Mouse (Mus musculus) forebrain, embryonic 14.5 days (tissue): ENCODE results near the gene Cxxc4. TPM values are rescaled to one million over a fixed set of nuclear protein-coding genes. Genes with fewer than 3 reads are reported as not detected.

ENCODE experiments used
- ATAC-seq: fragments of 200-750 bp; cut with Nextera tagmentation; 2 replicates; pipeline ENCODE4 v1.8.0; 2017; ENCODE audit warnings: mild to moderate bottlenecking, moderate library complexity
- DNase-seq: peaks from one replicate; pipeline ENCODE4 v3.0.0-alpha.2; 2015; ENCODE audit warnings: low spot score
- H3K27ac ChIP-seq: fragments of 300-500 bp; sonication (generic); 2 replicates; pipeline ENCODE4 v1.5.1; 2014; ENCODE audit warnings: low read depth, mild to moderate bottlenecking, control low read depth, low read length, moderate library complexity
- H3K27me3 ChIP-seq: fragments of 300-500 bp; sonication (generic); replicated peaks from 2 replicates; pipeline ENCODE4 v1.6.1; 2014; ENCODE audit warnings: low read length, control low read depth, mixed read lengths; ENCODE audit not compliant: control insufficient read depth, insufficient read depth
- H3K36me3 ChIP-seq: fragments of 300-500 bp; sonication (generic); 2 replicates; pipeline ENCODE4 v1.6.1; 2014; ENCODE audit warnings: low read length, control low read depth; ENCODE audit not compliant: control insufficient read depth, insufficient read depth
- H3K4me1 ChIP-seq: fragments of 300-500 bp; sonication (generic); 2 replicates; pipeline ENCODE4 v1.6.1; 2014; ENCODE audit warnings: antibody characterized with exemption, low read length, control low read depth; ENCODE audit not compliant: control insufficient read depth, insufficient read depth
- H3K4me2 ChIP-seq: fragments of 300-500 bp; sonication (generic); 2 replicates; pipeline ENCODE4 v1.6.1; 2014; ENCODE audit warnings: mild to moderate bottlenecking, control low read depth, low read length
- H3K4me3 ChIP-seq: fragments of 300-500 bp; sonication (generic); 2 replicates; pipeline ENCODE4 v1.5.1; 2014; ENCODE audit warnings: low read depth, low read length, control low read depth
- H3K9ac ChIP-seq: fragments of 300-500 bp; sonication (generic); 2 replicates; pipeline ENCODE4 v1.6.1; 2014; ENCODE audit warnings: mild to moderate bottlenecking, low read length, control low read depth, moderate library complexity
- H3K9me3 ChIP-seq: fragments of 300-500 bp; sonication (generic); replicated peaks from 2 replicates; pipeline ENCODE4 v1.6.1; 2016; ENCODE audit warnings: low read length, control low read depth, mixed read lengths; ENCODE audit not compliant: control insufficient read depth
- WGBS: fragments of 180-500 bp; shearing (Covaris S2); extraction: QIAGEN DNeasy Blood & Tissue Kit; methylation state at CpG from one replicate; pipeline ENCODE4 v1.1.7; 2014; 5-methylcytosine and 5-hydroxymethylcytosine counted together
- microRNA counts: library from miRNA; unstranded; fragments of <30 nt; microRNA quantifications from one replicate; lab custom pipeline; 2016
- microRNA-seq: library from miRNA; unstranded; fragments of <30 nt; microRNA quantifications from one replicate; pipeline ENCODE4, GENCODE M21; 2016
- polyA plus RNA-seq: library from polyadenylated mRNA; unstranded; fragments of >200 nt; fragmentation: Nextera tagmentation; extraction: Ambion mirVana; gene quantifications from 2 replicates; pipeline ENCODE4 v1.2.1, GENCODE M21; 2014

Gene Cxxc4
- polyA plus RNA-seq, 1 experiment from 2014 or later = 18.2 TPM

DNA sequence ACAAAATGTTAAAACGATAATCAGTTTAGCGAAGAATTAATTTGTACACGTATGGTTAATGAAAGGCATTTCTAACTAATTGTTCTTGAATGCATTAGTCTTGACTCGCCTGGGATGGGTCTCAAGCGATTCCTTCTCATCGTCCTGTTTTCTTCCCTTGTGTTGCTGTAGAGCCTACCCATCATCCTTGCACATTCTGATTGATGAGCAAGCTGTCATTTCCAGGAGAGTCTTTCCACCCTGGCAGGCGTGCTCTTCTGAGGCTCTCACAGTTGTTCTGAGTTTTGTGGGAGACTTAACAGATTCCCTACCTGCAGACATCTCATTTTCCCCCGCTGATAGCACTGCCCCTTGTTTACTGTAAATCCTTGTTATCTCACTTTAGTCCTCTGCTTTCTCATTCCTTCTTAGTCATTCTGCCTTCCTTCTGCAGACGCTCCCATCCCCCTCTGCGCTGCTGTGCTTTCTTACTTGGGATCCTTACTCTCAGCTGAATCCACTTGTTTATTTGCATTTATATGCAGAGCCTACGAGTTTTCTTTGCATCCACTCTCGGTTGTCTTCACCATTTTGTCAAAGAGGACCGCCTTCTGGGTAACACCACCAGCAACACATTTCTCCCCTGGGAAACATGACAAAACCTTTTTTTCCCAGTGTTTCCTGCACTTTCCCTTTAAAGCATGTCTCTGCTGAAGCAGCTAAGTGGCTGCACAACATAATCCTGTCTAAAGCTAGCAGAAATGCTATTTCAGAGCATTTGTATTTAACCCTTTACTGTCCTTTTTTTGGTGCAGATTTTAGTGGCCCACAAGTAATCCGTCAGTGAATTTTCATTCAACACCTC is 45.5 kb downstream of the Cxxc4 start:
- H3K36me3 ChIP-seq = no peaks in the 10 kb centered on the region
- peak overlapping the region; percentile 38 for H3K4me2 ChIP-seq
- H3K9me3 ChIP-seq = no peaks in the 10 kb centered on the region
- H3K4me1 ChIP-seq = peaks cover 8% of the 10 kb centered on the region; the same call in 1 of the 2 replicates
- DNase-seq (peak; percentile 70), ATAC-seq (peak; percentile 66)
- no peak overlapping the region for H3K4me3 ChIP-seq
- WGBS = 22% methylated on average over 14 of the region's 14 CpGs
- no peaks in the 10 kb centered on the region for H3K27me3 ChIP-seq
- H3K27ac ChIP-seq = no peak overlapping the region
- peak overlapping the region; percentile 25; the same call in 1 of the 2 replicates for H3K9ac ChIP-seq

DNA sequence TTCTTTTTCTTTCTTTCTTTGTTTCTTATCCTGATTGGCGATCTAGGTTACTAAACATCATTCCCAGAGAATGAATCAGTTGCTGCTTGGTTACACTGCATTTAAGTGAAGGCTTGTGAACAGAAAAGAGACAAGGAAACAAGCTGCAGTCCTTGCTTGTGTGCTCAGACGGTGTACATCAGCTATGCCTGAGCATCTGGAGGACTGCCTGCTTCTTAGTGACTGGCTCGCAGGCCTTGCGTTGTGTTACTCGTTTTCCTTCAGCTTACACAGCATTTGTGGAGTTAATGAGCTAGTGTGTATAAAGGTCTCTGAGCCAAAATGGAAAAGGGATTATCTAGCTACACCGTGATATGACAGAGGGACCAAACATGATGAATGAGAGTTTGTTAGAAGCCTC is 58.9 kb downstream of the Cxxc4 start:
- Histone ChIP-seq H3K4me1 (no peaks in the 10 kb centered on the region), H3K36me3 (no peaks in the 10 kb centered on the region), H3K4me3 (no peak overlapping the region), H3K4me2 (no peak overlapping the region), H3K27me3 (no peaks in the 10 kb centered on the region), H3K27ac (no peak overlapping the region), H3K9me3 (no peaks in the 10 kb centered on the region), H3K9ac (no peak overlapping the region)
- ATAC-seq (peak; percentile 68), DNase-seq (peak; percentile 58)
- WGBS = 9% methylated on average over 6 of the region's 6 CpGs

DNA sequence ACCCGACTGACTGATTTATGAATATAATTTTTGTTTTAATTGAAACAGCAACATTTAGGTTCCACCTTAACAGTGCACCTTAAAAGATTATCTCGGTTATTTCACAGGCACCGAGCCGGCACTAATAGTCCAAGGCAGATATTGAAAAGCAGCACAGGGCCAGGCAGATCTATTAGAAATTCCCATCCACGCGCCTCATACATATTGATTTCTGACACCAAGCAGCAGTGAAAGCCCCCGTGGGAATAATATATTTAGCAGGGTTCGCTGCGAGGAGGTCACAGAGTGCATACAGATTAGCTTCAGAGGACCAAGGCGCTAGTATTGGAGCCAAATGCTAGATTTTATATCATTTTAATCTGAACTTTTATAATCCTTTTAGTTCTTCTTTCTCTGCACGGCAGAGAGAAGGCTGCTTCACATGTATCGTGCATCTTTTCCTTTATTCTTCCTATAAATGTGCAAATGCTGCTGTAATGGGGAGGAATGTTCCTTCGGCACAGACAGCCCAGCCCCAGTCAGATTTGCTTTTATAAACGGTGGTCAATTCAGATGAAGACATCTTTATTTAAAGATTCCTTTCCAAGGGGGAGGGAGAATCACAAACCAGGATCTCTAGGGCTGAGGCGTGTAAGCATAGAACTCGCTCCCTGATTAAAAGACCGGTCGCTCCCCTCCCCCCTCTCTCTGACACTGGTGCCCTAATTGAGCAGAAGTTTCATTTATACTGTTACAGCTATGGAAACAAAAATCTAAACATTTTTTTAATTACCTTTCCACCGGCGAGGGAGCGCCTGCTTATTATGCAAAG is 66.6 kb downstream of the Cxxc4 start:
- DNase-seq = peak; percentile 81
- H3K27ac ChIP-seq = peak overlapping the region; percentile 76
- no peaks in the 10 kb centered on the region for H3K9me3 ChIP-seq
- H3K4me2 ChIP-seq = peak overlapping the region; percentile 60
- 3% methylated on average over 21 of the region's 21 CpGs for WGBS
- H3K27me3 ChIP-seq = no peaks in the 10 kb centered on the region
- H3K4me3 ChIP-seq = peak overlapping the region; percentile 22
- H3K9ac ChIP-seq = peak overlapping the region; percentile 45
- H3K4me1 ChIP-seq = peaks cover 26% of the 10 kb centered on the region
- H3K36me3 ChIP-seq = no peaks in the 10 kb centered on the region
- peak; percentile 86 for ATAC-seq

DNA sequence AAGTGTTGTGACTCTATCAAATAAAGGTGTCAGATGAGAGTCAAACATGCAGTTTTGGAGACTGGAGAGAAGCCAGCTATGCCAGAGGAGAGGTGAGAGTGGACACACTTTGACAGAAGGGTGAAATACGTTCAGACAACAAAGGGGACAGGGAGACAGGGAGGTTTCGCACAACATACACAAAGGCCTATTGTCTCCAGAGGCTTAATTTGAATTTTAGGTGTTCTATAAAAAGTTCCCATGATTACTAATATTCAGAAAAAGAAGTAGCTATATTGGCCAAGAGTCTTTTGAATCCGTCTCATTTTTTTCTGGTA is 67.2 kb downstream of the Cxxc4 start:
- Histone ChIP-seq H3K4me1 (peaks cover 26% of the 10 kb centered on the region), H3K27me3 (no peaks in the 10 kb centered on the region), H3K36me3 (no peaks in the 10 kb centered on the region), H3K9me3 (no peaks in the 10 kb centered on the region), H3K9ac (peak overlapping the region; percentile 45; the same call in 1 of the 2 replicates), H3K4me3 (peak overlapping the region; percentile 22), H3K4me2 (peak overlapping the region; percentile 60), H3K27ac (peak overlapping the region; percentile 76; the same call in 1 of the 2 replicates)
- ATAC-seq = peak; percentile 54
- DNase-seq = no peak
- 3% methylated on average over 3 of the region's 3 CpGs for WGBS

DNA sequence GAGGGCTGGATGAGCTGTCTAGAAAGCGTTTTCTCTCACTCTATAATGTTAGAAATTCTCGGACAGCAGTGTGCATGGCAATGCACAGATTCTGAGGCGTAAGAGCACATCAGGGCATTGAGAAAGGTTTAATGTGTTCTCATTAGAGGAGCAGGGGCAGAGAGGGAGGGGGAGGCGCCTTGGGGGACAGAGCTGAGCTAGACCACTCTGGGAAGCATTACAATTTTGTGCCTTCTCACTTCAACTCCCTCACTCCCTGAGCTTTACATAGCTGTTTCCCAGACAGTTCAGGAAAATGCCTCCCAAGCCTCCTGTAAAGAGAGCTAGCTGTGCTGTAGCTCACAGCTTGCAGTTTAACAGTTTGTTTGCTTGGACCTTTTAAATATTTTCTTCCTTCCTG is 70.2 kb downstream of the Cxxc4 start:
- Histone ChIP-seq H3K9me3 (no peaks in the 10 kb centered on the region), H3K27me3 (no peaks in the 10 kb centered on the region), H3K27ac (peak overlapping the region; percentile 3; the same call in 1 of the 2 replicates), H3K4me3 (no peak overlapping the region), H3K36me3 (no peaks in the 10 kb centered on the region), H3K4me1 (peaks cover 26% of the 10 kb centered on the region), H3K9ac (no peak overlapping the region), H3K4me2 (0 out of 2 replicates have a peak overlapping the region, but pooled peaks have one; percentile 2)
- 6% methylated on average over 4 of the region's 4 CpGs for WGBS
- DNase-seq (peak; percentile 34), ATAC-seq (no peak)

DNA sequence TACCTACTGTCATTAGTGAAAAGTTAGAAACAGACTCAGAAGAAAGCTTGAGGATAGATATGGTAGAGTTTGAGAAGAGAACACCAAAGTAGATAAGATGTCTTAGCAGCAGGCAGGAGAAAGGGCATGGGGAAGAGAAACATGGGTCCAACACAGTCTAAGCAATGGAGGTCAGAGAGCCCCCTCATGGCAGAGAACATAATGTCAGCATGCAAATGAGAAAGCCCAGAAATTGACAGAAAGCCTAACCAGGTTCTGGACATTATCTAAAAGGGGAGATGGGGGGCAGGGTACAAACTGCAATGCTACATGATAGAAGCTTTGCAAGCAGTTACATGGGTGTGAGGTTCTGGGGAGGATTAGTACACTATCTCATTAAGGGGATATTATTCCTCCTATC is 71.5 kb downstream of the Cxxc4 start:
- Histone ChIP-seq H3K27ac (no peak overlapping the region), H3K9ac (no peak overlapping the region), H3K4me3 (no peak overlapping the region), H3K4me1 (peaks cover 15% of the 10 kb centered on the region), H3K36me3 (no peaks in the 10 kb centered on the region), H3K9me3 (no peaks in the 10 kb centered on the region), H3K27me3 (no peaks in the 10 kb centered on the region), H3K4me2 (no peak overlapping the region)
- ATAC-seq = no peak
- DNase-seq = no peak

MicroRNAs within 50 kb of the gene (microRNA counts, 519-probe panel; counts per million panel counts)
- microRNA mmu-miR-1895 (lab: Ali Mortazavi, UCI) = not detected

Small RNA genes lying within 50 kb of the gene (microRNA-seq; reads per million reads assigned to microRNA genes)
- not detected for gene Mir1895
